Mouse (Mus musculus) neural tube, embryonic 12.5 days (tissue): ENCODE measurements around the gene Dpm1. TPM values are rescaled to one million over a fixed set of nuclear protein-coding genes. Genes with fewer than 3 reads are reported as not detected.

Source experiments
- ATAC-seq: fragments of 200-750 bp; cut with Nextera tagmentation; 2 replicates; pipeline ENCODE4 v1.8.0; 2017; ENCODE audit warnings: low read depth, mild to moderate bottlenecking, moderate TSS enrichment, moderate library complexity; ENCODE audit not compliant: low FRiP score
- H3K27ac ChIP-seq: fragments of 300-500 bp; sonication (generic); 2 replicates; pipeline ENCODE4 v1.5.1; 2016
- H3K27me3 ChIP-seq: fragments of 300-500 bp; sonication (generic); replicated peaks from 2 replicates; pipeline ENCODE4 v1.6.1; 2016; ENCODE audit warnings: mild to moderate bottlenecking
- H3K36me3 ChIP-seq: fragments of 300-500 bp; sonication (generic); 2 replicates; pipeline ENCODE4 v1.6.1; 2016; ENCODE audit warnings: mild to moderate bottlenecking
- H3K4me1 ChIP-seq: fragments of 300-500 bp; sonication (generic); 2 replicates; pipeline ENCODE4 v1.6.1; 2016
- H3K4me2 ChIP-seq: fragments of 300-500 bp; sonication (generic); replicated peaks from 2 replicates; pipeline ENCODE4 v1.6.1; 2016; ENCODE audit warnings: mild to moderate bottlenecking
- H3K4me3 ChIP-seq: fragments of 300-500 bp; sonication (generic); 2 replicates; pipeline ENCODE4 v1.5.1; 2016
- H3K9ac ChIP-seq: fragments of 300-500 bp; sonication (generic); 2 replicates; pipeline ENCODE4 v1.6.1; 2016; ENCODE audit warnings: mild to moderate bottlenecking
- H3K9me3 ChIP-seq: fragments of 300-500 bp; sonication (generic); 2 replicates; pipeline ENCODE4 v1.6.1; 2016; ENCODE audit warnings: mild to moderate bottlenecking
- WGBS: fragments of 180-500 bp; shearing (Covaris S2); methylation state at CpG from one replicate; pipeline ENCODE4 v1.1.7; 2016; 5-methylcytosine and 5-hydroxymethylcytosine counted together
- polyA plus RNA-seq: library from polyadenylated mRNA; unstranded; fragments of >200 nt; fragmentation: Nextera tagmentation; extraction: Ambion mirVana; gene quantifications from 2 replicates; pipeline ENCODE4 v1.2.1, GENCODE M21; 2016

Dpm1 gene
- polyA plus RNA-seq, 1 experiment from 2014 or later, result 79.4 TPM

DNA sequence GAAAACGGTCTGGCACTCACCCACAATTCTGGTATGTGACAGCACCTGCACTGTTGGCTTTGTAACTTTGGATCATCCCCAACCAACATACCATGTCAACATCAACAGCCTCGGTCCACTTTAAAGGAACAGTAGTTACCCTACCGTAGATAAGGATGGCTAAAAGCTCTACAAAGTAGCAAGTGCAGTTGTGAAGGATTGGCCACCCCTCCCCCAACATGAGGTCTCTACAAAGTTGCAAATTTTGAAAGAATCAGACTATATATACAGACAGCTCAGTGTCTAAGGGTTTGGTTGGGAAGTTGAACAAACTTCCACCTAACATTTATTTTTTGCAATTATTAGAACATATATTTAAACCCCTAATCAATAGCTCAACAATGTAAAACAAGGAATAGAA, 22.5 kb downstream of the Dpm1 start:
- ATAC-seq, result no peak
- no peak overlapping the region for H3K9ac ChIP-seq
- peaks cover 49% of the 10 kb centered on the region for H3K36me3 ChIP-seq
- no peaks in the 10 kb centered on the region for H3K9me3 ChIP-seq
- no peak overlapping the region for H3K4me3 ChIP-seq
- WGBS, result 93% methylated on average over 3 of the region's 3 CpGs
- H3K27me3 ChIP-seq, result no peaks in the 10 kb centered on the region
- peaks cover 19% of the 10 kb centered on the region for H3K4me1 ChIP-seq
- peak overlapping the region; percentile 57; the same call in 1 of the 2 replicates for H3K4me2 ChIP-seq
- H3K27ac ChIP-seq, result no peak overlapping the region; the same call in 1 of the 2 replicates

DNA sequence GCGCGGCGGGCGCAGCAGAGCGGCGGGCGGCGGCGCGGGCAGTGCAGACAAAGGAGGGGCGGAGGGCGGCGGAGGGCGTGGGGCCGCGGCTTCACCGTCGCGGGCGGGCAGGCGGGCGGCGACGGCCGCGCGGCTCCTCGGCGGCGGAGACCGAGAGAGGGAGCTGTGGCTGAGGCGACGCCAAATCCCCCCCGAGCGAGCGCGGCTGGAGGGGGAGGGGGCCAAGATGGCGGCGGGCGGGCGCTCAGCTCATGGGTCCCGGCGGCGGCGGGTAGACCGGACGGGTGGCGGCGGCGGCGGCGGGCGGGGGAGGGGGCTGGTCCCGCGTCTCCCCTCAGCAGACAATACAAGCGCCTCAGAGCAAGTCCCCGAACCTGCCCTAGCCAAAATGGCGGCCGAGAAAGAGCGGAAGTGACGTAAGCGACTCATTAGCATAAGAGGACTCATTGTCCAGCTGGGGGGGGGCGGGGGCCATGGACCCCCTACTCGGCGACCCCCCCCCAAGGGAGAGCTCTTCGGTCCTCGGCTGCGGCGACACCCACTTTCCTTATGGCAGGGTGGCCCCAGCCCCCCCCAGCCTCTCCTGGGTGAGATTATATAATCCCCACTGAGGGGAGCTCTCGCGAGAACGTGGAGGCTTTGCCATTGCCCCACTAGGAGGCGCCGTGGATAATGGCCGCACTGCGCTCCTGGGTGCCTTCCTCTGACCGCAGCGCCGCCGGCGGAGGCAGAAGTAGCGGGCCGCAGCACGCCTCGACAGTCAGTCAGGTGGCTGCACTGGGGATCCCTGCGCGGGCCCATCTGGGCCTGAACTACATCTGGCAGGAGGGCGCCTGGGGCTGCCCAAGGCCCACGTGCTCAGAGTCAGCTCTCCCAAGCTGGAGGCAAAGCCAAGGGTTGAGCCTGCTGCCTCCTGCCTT, 23.4 kb downstream of the Dpm1 start, which contains the start of gene Adnp:
TSS of gene Adnp (minus strand) at position 388 of the 920 bp plus-strand sequence.
- H3K36me3 ChIP-seq, result peaks cover 44% of the 10 kb centered on the region
- peak within 1 kb of the TSS; percentile 99 for H3K4me3 ChIP-seq
- H3K4me1 ChIP-seq, result peaks cover 19% of the 10 kb centered on the region
- no peaks in the 10 kb centered on the region for H3K9me3 ChIP-seq
- under 1% methylated on average over 85 of the region's 89 CpGs for WGBS
- H3K27ac ChIP-seq, result peak within 1 kb of the TSS; percentile 98
- peak within 1 kb of the TSS; percentile 85 for H3K4me2 ChIP-seq
- no peaks in the 10 kb centered on the region for H3K27me3 ChIP-seq
- peak within 1 kb of the TSS; percentile 100 for H3K9ac ChIP-seq
- peak; percentile 90 for ATAC-seq

DNA sequence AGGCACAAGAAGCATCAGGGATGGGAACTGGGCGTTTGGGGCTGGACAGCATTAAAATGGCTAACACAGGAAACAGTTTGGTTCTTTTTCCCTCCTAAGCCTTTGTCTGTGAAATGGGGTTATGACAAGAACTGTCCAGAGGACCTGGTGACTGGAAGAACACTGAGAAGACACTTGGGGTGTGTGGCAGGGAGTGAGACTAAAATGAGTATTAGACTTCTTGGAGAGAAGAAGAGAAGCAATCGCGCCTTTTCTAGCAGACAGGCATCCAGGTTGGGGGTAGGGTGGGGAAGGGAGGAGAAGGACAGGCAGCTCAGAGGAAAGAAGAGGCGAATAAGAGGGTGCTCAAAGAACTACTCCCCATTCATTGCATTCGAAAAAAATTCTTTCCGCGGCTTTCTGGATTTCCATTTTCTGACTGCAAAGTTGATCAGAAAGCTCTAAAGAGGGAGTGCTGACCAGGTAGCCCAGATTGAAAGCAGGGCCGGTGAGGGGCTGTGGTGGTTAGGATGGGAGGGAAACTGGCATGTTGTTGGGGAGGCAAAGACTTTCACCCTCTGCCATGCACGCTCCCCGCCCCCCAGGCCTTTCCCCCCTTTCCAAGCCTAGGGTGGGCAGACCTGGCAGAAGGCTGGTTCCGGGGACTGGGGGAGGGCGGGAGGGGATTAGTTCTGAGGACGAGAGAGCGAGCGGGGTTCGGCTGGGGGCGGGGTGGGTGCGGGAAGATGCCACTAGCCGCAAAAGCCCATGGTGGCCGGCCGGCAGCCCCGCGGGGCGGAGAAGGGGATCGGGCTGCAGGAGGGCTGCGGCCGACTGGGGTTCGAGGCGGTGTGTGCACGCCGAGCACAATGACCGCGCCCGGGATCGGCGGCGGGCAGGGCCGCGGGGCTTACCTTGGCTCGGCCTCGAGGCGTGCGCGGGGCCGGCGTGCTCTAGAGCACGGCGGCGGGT, 24.4 kb downstream of the Dpm1 start:
- H3K4me2 ChIP-seq, result peak overlapping the region; percentile 85
- no peaks in the 10 kb centered on the region for H3K9me3 ChIP-seq
- peak overlapping the region; percentile 100 for H3K9ac ChIP-seq
- peaks cover 25% of the 10 kb centered on the region for H3K4me1 ChIP-seq
- no peaks in the 10 kb centered on the region for H3K27me3 ChIP-seq
- H3K36me3 ChIP-seq, result peaks cover 34% of the 10 kb centered on the region
- H3K4me3 ChIP-seq, result peak overlapping the region; percentile 99
- WGBS, result 1% methylated on average over 48 of the region's 49 CpGs
- peak; percentile 11 for ATAC-seq
- H3K27ac ChIP-seq, result peak overlapping the region; percentile 98

DNA sequence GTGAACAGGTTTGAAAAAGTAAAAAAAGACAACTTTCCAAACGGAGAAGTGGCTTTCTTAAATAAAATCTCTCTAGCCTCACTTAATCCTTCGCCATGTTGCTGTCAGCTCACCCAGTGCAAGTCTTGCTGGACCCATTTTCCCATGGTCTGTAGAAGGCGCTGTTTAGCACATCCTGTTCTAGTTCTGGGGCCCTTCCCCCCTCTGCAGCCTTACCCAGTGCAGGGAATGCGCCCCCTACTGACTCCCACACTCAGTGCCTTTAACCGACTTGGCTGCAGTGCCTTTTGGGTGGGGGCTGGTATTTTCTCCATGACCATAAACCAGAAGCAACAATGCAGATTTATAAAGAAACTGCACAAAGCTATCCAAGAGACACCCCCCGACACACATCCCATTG, 25.1 kb downstream of the Dpm1 start:
- H3K27ac ChIP-seq, result no peak overlapping the region
- ATAC-seq, result no peak
- H3K9ac ChIP-seq, result peak overlapping the region; percentile 100
- H3K9me3 ChIP-seq, result no peaks in the 10 kb centered on the region
- H3K36me3 ChIP-seq, result peaks cover 28% of the 10 kb centered on the region
- WGBS, result 12% methylated on average over 6 of the region's 6 CpGs
- H3K27me3 ChIP-seq, result no peaks in the 10 kb centered on the region
- H3K4me1 ChIP-seq, result peaks cover 32% of the 10 kb centered on the region
- H3K4me3 ChIP-seq, result peak overlapping the region; percentile 99
- H3K4me2 ChIP-seq, result peak overlapping the region; percentile 85

DNA sequence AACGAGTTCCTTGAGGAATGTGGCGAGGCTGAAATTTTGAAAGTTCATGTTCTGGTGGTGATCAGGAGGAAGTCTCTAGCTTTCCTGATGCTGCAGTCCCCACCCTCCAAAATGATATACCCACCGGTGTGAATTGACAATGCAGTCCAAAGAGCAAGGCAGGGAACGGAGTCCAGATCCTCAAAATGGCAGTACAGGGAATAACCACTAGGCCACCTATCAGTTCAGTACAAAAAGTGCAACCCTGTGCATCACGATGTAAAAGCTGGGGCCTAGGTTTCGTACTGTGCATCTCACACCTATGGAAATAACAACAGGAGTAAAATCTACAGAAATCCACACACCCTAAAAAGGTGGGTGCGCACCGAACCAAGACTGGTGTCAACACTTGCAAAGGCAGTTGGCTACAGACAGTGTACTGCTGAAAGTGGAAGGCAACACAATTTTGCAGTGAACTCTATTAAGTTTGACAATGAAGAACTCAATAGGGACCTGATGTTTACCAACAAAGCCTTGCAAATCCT, 25.9 kb downstream of the Dpm1 start:
- 91% methylated on average over 8 of the region's 8 CpGs for WGBS
- H3K27ac ChIP-seq, result no peak overlapping the region
- peaks cover 37% of the 10 kb centered on the region for H3K4me1 ChIP-seq
- peaks cover 24% of the 10 kb centered on the region for H3K36me3 ChIP-seq
- H3K4me3 ChIP-seq, result peak overlapping the region; percentile 99
- H3K9ac ChIP-seq, result peak overlapping the region; percentile 100; the same call in 1 of the 2 replicates
- H3K27me3 ChIP-seq, result no peaks in the 10 kb centered on the region
- H3K4me2 ChIP-seq, result peak overlapping the region; percentile 85
- no peak for ATAC-seq
- H3K9me3 ChIP-seq, result no peaks in the 10 kb centered on the region

DNA sequence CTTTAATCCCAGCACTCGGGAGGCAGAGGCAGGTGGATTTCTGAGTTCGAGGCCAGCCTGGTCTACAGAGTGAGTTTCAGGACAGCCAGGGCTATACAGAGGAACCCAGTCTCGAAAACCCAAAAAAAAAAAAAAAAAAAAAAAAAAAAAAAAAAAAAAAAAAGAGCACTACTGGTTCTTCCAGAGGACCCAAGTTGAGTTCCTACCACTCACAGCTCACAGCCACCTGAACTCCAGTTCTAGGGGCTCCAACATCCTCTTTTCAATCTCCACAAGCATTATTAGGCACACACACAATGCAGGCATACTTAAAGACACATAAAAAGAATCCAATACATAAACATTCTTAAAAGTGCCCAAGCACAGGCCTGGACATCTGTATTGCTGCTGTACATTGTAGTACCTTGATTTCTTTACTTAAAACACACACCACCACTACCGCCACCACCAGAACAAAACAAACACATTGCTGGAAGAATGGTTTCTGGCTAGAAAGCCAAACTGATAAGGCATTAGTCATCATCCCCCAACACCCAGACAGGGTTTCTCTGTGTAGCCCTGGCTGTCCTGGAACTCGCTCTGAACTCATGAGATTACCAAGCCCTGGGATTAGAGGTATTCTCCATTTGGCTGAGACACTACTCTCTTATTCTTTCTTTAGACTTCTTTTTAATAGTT, 30.2 kb downstream of the Dpm1 start:
- peaks cover 53% of the 10 kb centered on the region for H3K4me1 ChIP-seq
- no peak overlapping the region for H3K9ac ChIP-seq
- no peak overlapping the region for H3K4me3 ChIP-seq
- no peak overlapping the region for H3K27ac ChIP-seq
- ATAC-seq, result no peak
- no peaks in the 10 kb centered on the region for H3K27me3 ChIP-seq
- no peaks in the 10 kb centered on the region for H3K9me3 ChIP-seq
- 90% methylated on average over 4 of the region's 5 CpGs for WGBS
- H3K4me2 ChIP-seq, result peak overlapping the region; percentile 30
- peaks cover 32% of the 10 kb centered on the region for H3K36me3 ChIP-seq

DNA sequence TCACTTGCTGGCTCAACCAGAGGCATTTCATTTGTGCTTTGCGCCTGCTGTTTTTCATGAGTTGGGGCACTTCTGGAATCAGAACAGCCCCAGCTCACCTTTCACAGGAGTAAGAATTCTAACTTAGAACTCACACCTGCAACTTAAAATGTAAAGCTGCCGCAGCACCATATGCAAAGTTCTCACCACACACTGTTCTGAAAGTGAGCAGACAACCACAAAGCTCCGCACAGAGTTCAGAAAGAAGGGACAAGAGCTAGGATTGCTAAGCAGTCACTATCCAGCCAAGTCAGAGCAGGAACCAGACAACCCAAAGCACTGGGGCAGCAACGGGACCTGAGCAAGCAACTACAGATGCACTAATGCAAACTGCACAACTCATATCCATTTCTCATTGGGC, 30.9 kb downstream of the Dpm1 start:
- H3K4me3 ChIP-seq, result no peak overlapping the region
- peak overlapping the region; percentile 30 for H3K4me2 ChIP-seq
- no peak overlapping the region; the same call in 1 of the 2 replicates for H3K27ac ChIP-seq
- ATAC-seq, result no peak
- H3K9me3 ChIP-seq, result no peaks in the 10 kb centered on the region
- no peak overlapping the region for H3K9ac ChIP-seq
- H3K27me3 ChIP-seq, result no peaks in the 10 kb centered on the region
- peaks cover 27% of the 10 kb centered on the region for H3K36me3 ChIP-seq
- 94% methylated on average over 4 of the region's 4 CpGs for WGBS
- peaks cover 46% of the 10 kb centered on the region for H3K4me1 ChIP-seq

DNA sequence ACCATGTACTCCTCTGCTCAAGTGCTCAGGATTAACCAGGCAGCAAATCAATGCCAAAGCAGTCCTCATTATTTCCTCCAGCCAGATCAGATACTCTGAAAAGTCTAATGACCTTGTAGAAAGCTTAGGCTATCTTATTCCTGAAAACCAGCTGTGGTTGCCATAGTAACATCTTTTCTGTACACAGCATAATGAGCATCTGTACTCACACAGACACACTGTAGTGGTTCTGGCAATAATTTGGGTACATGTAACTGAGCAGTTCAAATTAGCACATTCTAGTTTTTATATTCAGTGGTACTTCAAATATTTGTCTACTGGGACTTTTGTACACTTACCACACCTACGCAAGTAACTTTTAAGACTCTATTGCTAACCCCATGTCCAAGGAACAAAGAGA, 32.0 kb downstream of the Dpm1 start:
- no peak for ATAC-seq
- Histone ChIP-seq H3K27ac (no peak overlapping the region), H3K4me2 (no peak overlapping the region), H3K4me3 (no peak overlapping the region), H3K9ac (no peak overlapping the region), H3K36me3 (peaks cover 19% of the 10 kb centered on the region), H3K4me1 (peaks cover 39% of the 10 kb centered on the region), H3K9me3 (no peaks in the 10 kb centered on the region), H3K27me3 (no peaks in the 10 kb centered on the region)
- WGBS, result 88% methylated on average over 1 of the region's 1 CpGs

DNA sequence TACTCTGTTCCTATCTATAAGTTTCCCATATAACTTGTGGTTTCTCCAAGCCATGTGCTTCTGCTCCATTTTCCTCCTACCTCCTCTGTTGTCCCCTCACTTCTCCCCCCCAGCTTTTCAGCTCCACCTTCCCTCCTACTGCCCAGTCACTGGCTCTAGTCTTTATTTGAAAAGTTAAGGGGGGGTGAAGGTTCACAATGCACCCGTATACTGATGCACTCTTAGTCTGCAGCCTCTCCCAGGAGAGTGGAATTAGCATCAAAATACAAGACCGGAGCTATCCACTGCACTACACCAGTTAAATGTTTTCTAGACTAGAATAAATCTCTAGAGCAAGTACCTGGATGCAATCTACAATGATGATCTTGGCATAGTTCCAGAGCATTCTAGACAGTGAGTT, 34.7 kb downstream of the Dpm1 start:
- Histone ChIP-seq H3K27ac (no peak overlapping the region), H3K4me2 (no peak overlapping the region), H3K36me3 (peaks cover 16% of the 10 kb centered on the region), H3K9ac (no peak overlapping the region), H3K27me3 (no peaks in the 10 kb centered on the region), H3K9me3 (no peaks in the 10 kb centered on the region), H3K4me3 (no peak overlapping the region), H3K4me1 (peaks cover 30% of the 10 kb centered on the region)
- 57% methylated on average over 2 of the region's 2 CpGs for WGBS
- no peak for ATAC-seq

DNA sequence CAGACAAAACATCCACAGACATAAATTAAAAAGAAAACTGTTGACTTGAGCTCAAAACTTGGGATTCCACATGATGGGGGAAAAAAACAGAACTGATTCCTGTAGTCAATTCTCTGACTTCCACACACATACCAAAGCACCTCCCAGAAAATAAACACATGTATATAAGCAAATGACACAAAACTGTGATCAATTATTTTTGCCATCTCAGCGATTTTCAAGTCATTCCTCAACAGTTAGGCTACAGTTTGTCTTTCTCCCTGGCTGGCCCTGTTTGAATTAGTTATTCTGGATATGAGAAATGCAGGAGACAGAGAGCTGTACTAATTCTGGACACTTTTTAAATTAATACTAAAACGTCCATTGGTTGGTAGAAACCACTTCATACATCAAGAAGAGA, 36.7 kb downstream of the Dpm1 start:
- no peak for ATAC-seq
- H3K27ac ChIP-seq, result no peak overlapping the region
- no peak overlapping the region for H3K4me3 ChIP-seq
- 89% methylated on average over 2 of the region's 2 CpGs for WGBS
- no peak overlapping the region for H3K9ac ChIP-seq
- no peaks in the 10 kb centered on the region for H3K27me3 ChIP-seq
- peaks cover 19% of the 10 kb centered on the region for H3K36me3 ChIP-seq
- peaks cover 13% of the 10 kb centered on the region; the same call in 1 of the 2 replicates for H3K4me1 ChIP-seq
- no peaks in the 10 kb centered on the region for H3K9me3 ChIP-seq
- H3K4me2 ChIP-seq, result no peak overlapping the region

DNA sequence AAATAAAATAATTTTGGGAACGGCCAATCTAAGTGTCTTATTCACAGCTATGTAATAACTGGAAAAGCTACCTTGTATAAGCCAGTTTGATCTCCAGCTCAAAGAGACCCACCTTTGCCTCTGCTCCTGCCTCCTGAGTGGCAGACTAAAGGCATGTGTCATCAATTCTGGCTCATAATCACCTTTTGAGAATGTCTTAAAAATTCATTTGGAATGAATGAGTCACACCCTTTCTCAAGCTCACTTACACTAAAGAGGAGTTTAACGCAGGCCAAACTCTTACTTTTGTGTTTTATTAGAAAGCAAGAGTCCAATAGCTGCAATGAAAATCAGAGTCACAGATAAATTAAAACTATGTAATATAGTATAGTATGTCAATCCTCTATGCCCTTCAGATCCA, 38.5 kb downstream of the Dpm1 start:
- no peak overlapping the region for H3K9ac ChIP-seq
- no peaks in the 10 kb centered on the region for H3K27me3 ChIP-seq
- no peaks in the 10 kb centered on the region for H3K9me3 ChIP-seq
- peaks cover 28% of the 10 kb centered on the region for H3K36me3 ChIP-seq
- no peak overlapping the region for H3K4me2 ChIP-seq
- ATAC-seq, result no peak
- 0 out of 2 replicates have a peak, but pooled peaks cover 4% of the 10 kb centered on the region for H3K4me1 ChIP-seq
- 97% methylated on average over 2 of the region's 2 CpGs for WGBS
- H3K27ac ChIP-seq, result no peak overlapping the region
- no peak overlapping the region for H3K4me3 ChIP-seq
